Mouse (Mus musculus): ENCODE measurements around the gene Cttnbp2nl. TPM values are rescaled to one million over a fixed set of nuclear protein-coding genes. Genes with fewer than 3 reads are reported as not detected.

Gene Cttnbp2nl
- total and polyA plus RNA-seq, 2 experiments from 2014 or later, result 24.9 to 42.4 TPM

DNA sequence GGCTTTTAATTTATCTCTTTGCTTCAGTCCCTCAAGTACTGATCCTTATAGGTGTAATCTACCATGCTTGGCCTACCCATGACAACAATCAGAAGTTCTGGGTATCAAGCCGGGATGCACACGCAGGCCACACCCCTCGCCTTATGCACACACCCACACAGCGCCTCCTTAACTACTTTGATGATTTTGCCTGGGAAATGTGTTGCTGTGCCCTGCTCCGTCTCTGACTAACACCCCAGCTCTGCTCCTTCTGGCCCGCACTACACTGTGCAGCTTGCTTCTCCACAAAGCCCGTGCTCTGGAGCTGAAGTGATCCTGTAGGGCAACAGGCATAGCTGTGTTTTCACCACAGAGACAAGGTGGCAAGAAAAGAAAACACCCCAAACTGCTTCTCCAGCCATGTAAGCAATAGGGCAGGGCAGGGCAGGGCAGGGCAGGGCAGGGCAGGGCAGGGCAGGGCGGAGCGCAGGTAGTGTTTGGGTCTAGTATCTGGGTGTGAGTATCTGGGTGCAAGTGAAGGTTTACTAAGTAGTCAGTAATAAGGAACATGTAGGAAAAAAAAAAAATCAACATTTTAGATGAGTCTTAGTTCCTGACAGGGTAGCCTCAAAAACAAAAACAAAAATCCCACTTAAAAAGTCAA is 11.8 kb downstream of the Cttnbp2nl start:
- no peak overlapping the region for H3K4me2 ChIP-seq (ENCODE audit: low read depth, low read length)
- H3K9me3 ChIP-seq (ENCODE audit: low read length), result no peaks in the 10 kb centered on the region
- 0 out of 2 replicates have a peak, but pooled peaks cover 3% of the 10 kb centered on the region for H3K4me1 ChIP-seq (ENCODE audit: insufficient read depth, low read length)
- no peaks in the 10 kb centered on the region for H3K27me3 ChIP-seq (ENCODE audit: insufficient read depth, low read length)
- no peak for TF ChIP-seq CTCF (IDR thresholded peaks at IDR 0.05; ENCODE audit: low read depth)
- 93% methylated on average over 9 of the region's 9 CpGs for WGBS
- DNase-seq (ENCODE audit: low spot score), result no peak
- no peak overlapping the region for H3K4me3 ChIP-seq (ENCODE audit: low read length)
- ATAC-seq, result no peak
- H3K9ac ChIP-seq (replicated peaks; ENCODE audit: low read length), result no peak overlapping the region
- H3K36me3 ChIP-seq (ENCODE audit: insufficient read depth, low read length), result peaks cover 6% of the 10 kb centered on the region; the same call in 1 of the 2 replicates
- no peak overlapping the region for H3K27ac ChIP-seq

DNA sequence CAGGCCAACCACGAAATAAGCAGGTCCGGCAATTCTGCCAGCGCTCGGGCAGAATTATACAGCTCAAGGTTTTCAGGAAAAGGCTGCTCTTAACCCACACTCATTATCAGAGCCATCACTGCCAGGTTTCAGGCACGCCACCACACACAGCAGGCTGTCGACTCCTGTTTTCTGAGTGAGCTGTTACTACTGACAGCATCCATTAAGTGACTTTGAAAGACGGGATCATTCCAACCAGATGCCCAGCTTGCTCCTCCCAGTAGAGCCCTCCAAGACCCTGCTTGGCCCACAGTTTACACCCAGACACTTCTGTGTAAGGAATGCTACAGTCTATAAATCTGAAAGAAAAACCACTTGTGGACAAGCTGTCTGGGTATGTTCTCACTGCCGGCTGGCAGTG is 12.9 kb downstream of the Cttnbp2nl start:
- Histone ChIP-seq H3K4me1 (ENCODE audit: insufficient read depth, low read length) (0 out of 2 replicates have a peak, but pooled peaks cover 3% of the 10 kb centered on the region), H3K36me3 (ENCODE audit: insufficient read depth, low read length) (peaks cover 13% of the 10 kb centered on the region; the same call in 1 of the 2 replicates), H3K27me3 (ENCODE audit: insufficient read depth, low read length) (no peaks in the 10 kb centered on the region), H3K4me3 (ENCODE audit: low read length) (no peak overlapping the region), H3K4me2 (ENCODE audit: low read depth, low read length) (no peak overlapping the region), H3K9ac (replicated peaks; ENCODE audit: low read length) (no peak overlapping the region), H3K9me3 (ENCODE audit: low read length) (no peaks in the 10 kb centered on the region), H3K27ac (peak overlapping the region; percentile 8; the same call in 1 of the 2 replicates)
- DNase-seq (ENCODE audit: low spot score) (peak; percentile 35), ATAC-seq (0 out of 2 replicates have a peak, but pooled peaks have one; percentile 50)
- WGBS, result 37% methylated on average over 8 of the region's 8 CpGs
- TF ChIP-seq CTCF (IDR thresholded peaks at IDR 0.05; ENCODE audit: low read depth), result no peak

DNA sequence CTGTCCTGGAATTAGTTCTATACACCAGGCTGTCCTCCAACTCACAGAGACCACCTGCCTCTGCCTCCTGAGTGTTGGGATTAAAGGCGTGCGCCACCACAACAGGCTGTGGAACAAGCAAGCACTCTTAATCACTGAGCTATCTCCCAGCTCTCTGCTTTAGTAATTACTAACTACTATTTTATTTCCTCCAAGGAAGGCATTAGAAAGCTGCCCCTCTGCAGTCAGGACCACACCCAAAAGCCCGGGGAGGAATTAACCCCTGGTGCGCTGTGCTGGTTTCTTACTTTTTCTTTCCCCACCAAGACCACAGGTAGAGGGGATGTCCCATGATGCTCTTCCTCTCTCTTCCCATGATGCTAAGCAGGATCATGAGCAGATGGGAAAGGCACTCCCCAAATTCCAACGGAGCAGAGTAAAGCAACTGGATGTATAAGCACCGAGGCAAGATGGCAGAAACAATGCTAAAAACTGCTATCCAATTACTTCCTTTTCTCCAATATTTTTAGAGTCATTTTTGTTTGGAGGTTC is 15.6 kb downstream of the Cttnbp2nl start:
- H3K36me3 ChIP-seq (ENCODE audit: insufficient read depth, low read length), result peaks cover 30% of the 10 kb centered on the region

DNA sequence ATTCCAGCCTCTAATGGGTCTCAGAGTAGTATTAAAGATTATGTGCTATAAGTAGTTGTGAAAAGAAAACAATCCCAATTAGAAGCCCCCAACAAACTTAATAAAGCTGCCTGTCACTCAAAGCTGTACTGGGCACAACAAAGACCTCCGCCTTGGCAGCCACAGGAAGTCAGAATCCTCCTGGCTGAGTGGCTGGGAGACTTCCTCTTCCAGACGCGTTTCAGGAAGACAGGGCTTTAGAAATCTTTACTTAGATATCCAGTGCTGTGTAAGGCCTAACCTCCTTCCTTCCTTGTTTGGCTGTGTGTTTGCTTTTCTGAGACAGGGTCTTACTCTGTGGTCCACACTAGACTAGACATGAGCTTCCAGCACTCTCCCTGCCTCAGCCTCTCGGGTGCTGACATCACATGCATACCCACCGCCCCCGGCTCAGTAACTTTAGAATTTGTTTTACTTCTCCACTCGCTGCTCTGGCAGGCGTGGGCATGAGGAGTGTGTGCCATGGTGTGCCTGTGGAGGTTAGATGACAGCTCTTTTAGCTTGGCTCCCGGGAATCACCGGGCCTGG is 16.6 kb downstream of the Cttnbp2nl start:
- Histone ChIP-seq H3K27me3 (ENCODE audit: insufficient read depth, low read length) (no peaks in the 10 kb centered on the region), H3K4me3 (ENCODE audit: low read length) (no peak overlapping the region), H3K9ac (replicated peaks; ENCODE audit: low read length) (no peak overlapping the region), H3K4me2 (ENCODE audit: low read depth, low read length) (no peak overlapping the region), H3K36me3 (ENCODE audit: insufficient read depth, low read length) (peaks cover 37% of the 10 kb centered on the region), H3K27ac (no peak overlapping the region), H3K4me1 (ENCODE audit: insufficient read depth, low read length) (no peaks in the 10 kb centered on the region), H3K9me3 (ENCODE audit: low read length) (no peaks in the 10 kb centered on the region)
- no peak for TF ChIP-seq CTCF (IDR thresholded peaks at IDR 0.05; ENCODE audit: low read depth)
- WGBS, result 81% methylated on average over 10 of the region's 10 CpGs
- DNase-seq (ENCODE audit: low spot score) (no peak), ATAC-seq (no peak)

More for the DNA sequence above, 15.6 kb downstream of the Cttnbp2nl start:
- no peak overlapping the region for H3K9ac ChIP-seq (replicated peaks; ENCODE audit: low read length)
- H3K27me3 ChIP-seq (ENCODE audit: insufficient read depth, low read length), result no peaks in the 10 kb centered on the region
- H3K4me2 ChIP-seq (ENCODE audit: low read depth, low read length), result no peak overlapping the region
- no peak for TF ChIP-seq CTCF (IDR thresholded peaks at IDR 0.05; ENCODE audit: low read depth)
- WGBS, result 90% methylated on average over 6 of the region's 6 CpGs
- ATAC-seq (no peak), DNase-seq (ENCODE audit: low spot score) (no peak)
- H3K4me3 ChIP-seq (ENCODE audit: low read length), result no peak overlapping the region
- H3K9me3 ChIP-seq (ENCODE audit: low read length), result no peaks in the 10 kb centered on the region
- H3K27ac ChIP-seq, result no peak overlapping the region
- no peaks in the 10 kb centered on the region for H3K4me1 ChIP-seq (ENCODE audit: insufficient read depth, low read length)

DNA sequence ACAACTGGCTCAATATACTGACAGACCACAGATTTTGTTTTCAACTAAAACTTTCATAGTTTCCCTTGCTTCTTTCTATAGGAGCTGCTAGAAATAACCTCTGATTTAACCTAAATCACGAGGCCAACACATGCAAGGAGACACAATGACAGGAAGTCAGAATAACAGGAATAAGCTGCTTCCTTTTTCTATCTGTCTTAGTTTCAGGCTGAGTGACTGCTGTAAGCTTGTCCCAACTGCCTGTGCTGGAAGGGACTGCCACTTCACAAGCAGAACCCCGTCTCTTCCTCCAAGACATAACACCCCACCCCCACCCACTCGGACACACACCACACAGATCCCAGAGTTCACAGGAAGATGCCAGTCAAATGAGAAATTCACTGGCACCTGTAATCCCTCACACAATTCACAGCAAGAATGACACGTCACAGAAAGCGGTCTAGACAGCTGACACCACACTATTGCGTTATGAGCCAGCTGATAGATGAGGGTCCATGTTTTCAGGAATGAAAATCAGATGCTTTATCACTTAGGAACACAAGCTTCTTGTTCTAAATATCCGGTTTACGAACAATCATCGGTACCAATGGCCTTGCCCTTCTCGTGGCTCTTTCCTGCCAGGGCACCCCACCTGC is 29.5 kb downstream of the Cttnbp2nl start:
- no peak for TF ChIP-seq CTCF (IDR thresholded peaks at IDR 0.05; ENCODE audit: low read depth)
- WGBS, result 82% methylated on average over 10 of the region's 10 CpGs
- H3K27ac ChIP-seq, result 0 out of 2 replicates have a peak overlapping the region, but pooled peaks have one; percentile 26
- no peak overlapping the region for H3K4me2 ChIP-seq (ENCODE audit: low read depth, low read length)
- DNase-seq (ENCODE audit: low spot score) (no peak), ATAC-seq (no peak)
- H3K9ac ChIP-seq (replicated peaks; ENCODE audit: low read length), result no peak overlapping the region
- H3K4me1 ChIP-seq (ENCODE audit: insufficient read depth, low read length), result no peaks in the 10 kb centered on the region
- H3K4me3 ChIP-seq (ENCODE audit: low read length), result no peak overlapping the region
- H3K9me3 ChIP-seq (ENCODE audit: low read length), result no peaks in the 10 kb centered on the region
- H3K27me3 ChIP-seq (ENCODE audit: insufficient read depth, low read length), result no peaks in the 10 kb centered on the region
- H3K36me3 ChIP-seq (ENCODE audit: insufficient read depth, low read length), result no peaks in the 10 kb centered on the region; the same call in 1 of the 2 replicates

DNA sequence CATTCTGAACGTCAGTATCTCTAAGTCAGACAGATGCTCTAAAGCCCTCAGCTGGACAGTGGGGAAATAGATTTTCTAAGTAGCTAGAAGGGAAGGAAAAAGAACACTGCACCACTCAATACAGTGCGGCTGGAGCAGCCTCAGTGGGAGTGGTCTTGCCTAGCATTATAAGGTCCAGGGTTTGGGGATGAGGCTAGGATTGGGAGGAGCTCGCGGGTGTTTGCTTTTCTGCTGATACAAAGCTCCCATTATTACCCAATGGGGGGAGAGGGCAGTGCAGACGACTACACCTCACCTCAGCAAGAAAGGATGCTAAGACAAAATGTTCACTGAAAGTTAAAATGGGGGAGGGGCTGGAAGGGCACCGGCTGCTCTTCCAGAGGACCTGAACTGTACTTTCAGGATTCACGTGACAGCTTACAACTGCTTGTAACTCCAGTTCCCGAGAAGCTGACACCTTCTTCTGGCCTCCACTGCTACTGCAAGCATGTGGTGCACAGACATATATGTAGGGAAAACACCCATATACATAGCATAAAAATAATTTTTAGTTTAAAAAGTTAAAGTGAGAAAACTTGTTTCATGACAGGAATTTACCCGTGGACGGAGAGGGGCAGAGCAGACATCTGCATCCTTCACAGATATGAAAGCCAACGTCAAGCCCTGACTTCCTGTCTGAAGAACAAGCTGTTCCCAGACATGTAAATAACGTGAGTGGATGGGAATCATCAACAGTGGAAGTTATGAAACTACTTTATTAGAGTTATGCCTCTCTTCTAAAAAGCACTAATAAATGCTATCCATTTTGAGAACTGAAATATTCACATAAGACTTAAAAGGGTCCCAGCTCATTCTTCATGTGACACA is 32.9 kb downstream of the Cttnbp2nl start:
- DNase-seq (ENCODE audit: low spot score), result no peak
- H3K27me3 ChIP-seq (ENCODE audit: insufficient read depth, low read length), result no peaks in the 10 kb centered on the region
- H3K4me3 ChIP-seq (ENCODE audit: low read length), result no peak overlapping the region
- 61% methylated on average over 12 of the region's 12 CpGs for WGBS
- TF ChIP-seq CTCF (IDR thresholded peaks at IDR 0.05; ENCODE audit: low read depth), result no peak
- H3K27ac ChIP-seq, result peak overlapping the region; percentile 65
- ATAC-seq, result no peak
- no peaks in the 10 kb centered on the region; the same call in 1 of the 2 replicates for H3K36me3 ChIP-seq (ENCODE audit: insufficient read depth, low read length)
- H3K4me1 ChIP-seq (ENCODE audit: insufficient read depth, low read length), result no peaks in the 10 kb centered on the region
- H3K9ac ChIP-seq (replicated peaks; ENCODE audit: low read length), result no peak overlapping the region
- no peak overlapping the region for H3K4me2 ChIP-seq (ENCODE audit: low read depth, low read length)
- H3K9me3 ChIP-seq (ENCODE audit: low read length), result no peaks in the 10 kb centered on the region
